Mouse (Mus musculus) activated CD4-positive, CD25-positive, alpha-beta regulatory T cell, adult 4 months (primary cell): ENCODE measurements around the gene Rpf2. TPM values are rescaled to one million over a fixed set of nuclear protein-coding genes. Genes with fewer than 3 reads are reported as not detected.

Source experiments
- ATAC-seq: one replicate; pipeline ENCODE4 v1.8.0; 2017
- polyA plus RNA-seq, 2 experiments: library from polyadenylated mRNA; unstranded; fragments of 100-300 nt; shearing (Covaris generic); gene quantifications; one replicate each; pipeline ENCODE4 v1.2.1; 2017

The Rpf2 gene
- 10 to 100 TPM; 68.6 to 72.3 TPM for polyA plus RNA-seq

DNA sequence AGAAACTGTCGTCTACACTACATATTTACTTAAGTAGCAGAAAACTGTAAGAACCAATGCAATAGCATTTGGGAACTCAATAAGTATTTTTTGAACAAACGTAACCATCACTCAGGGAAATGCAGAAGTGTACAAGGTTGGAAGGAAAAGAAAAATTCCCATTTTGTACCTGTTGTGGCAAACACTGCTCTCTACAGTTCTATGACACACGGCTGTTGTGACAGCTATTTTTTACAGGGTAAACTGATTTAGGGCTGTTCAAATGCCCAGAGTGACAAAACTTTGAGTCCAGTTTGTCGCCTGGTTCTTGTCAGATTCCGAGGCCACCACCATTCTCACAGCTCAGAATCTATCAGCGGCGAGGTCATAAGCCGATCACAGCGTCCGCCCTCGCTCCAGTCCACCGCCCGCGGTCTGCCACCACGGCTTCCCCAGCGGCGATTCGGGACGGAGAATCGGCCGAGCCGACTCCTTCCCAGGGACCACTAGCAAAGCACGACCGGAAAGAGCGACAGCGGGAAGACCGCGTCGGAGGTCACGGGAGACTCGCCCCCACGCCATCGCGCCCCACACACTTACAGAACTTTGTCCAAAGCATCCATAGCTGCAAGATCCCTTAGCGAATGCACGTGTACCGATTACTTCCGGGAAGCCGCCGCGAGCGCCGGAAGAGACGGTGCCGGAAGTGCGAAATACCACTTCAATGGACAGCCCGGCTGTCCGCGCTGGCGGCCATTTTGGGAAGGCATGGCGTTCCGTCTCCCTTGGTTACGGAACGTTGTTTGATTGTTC lies at the start of gene Rpf2:
Gene Rpf2 (minus strand): TSS at position 663 of the 792 bp plus-strand sequence.
- ATAC-seq, result peak; percentile 99

DNA sequence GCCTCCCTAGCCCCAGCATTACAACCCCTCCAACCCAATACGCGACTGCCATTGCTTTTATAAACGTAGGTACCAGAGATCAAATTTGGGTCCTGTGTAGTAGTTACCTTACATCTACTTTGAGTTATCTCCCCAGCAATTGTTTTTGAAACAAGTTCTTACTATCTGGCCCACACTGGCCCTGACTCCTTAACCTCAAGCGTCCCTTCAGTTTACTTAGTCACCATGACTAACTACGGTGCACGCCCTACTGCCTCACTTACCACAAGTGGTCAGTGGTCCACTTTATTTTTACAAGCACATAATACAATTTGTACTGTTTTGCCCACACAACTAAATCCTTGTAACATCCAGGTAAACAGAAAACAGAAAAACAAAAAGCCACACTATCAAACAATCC lies 45.8 kb upstream of the Rpf2 start:
- ATAC-seq, result no peak

DNA sequence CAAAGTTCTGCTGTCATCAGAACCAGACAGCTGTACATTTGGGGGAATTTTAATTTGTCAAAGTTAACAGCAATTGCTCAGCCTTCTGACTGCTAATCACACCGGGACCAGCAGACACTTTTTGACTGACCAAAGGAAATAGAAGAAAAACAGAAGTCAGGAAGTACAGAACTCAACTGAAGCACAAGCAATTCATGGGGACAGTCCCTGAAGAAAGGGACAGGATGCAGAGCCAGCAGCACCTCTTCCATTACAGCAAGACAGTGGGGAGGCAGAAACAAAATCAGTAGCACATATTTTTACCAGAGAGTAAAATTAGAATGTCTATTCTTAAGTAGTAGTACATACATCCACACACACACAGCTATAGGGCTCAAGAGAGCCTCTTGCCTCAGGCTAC lies 39.9 kb upstream of the Rpf2 start:
- peak; percentile 89 for ATAC-seq

DNA sequence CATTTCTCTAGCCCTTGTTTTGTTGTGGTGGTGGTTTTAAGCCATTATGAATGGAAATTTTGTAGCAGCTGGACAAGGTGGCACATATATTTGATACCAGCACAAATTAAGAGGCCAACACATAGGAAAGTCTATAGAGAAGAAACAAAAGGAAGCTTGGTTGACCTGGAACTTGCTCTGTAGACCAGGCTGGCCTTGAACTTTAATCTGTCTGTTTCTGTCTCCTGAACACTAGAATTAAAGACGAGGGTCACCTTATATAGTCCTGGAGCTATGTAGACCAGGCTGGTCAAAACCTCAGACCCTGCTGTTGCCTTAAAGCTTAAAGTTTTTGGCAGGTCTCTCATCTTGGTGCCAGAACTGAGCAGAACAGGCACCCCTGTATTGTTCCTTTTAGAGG lies 38.7 kb upstream of the Rpf2 start:
- no peak for ATAC-seq

DNA sequence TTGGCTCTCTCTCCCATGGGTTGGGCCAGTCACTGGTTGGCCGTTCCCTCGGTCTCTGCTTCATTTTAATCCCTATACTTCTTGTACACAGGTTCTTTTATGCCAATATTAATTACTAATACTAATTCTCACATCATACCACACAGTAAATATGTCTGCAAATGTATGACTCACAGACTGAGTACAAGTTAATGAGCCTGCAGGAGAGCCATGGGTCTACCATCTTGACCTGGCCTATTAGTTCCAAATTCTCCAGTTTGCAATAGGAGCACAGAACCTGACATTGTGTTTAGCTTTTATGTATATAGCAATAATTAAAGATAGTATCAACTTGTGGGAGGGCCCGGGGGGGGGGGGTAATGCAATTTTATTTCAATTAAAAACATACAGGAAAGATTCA lies 38.2 kb upstream of the Rpf2 start:
- ATAC-seq, result no peak

DNA sequence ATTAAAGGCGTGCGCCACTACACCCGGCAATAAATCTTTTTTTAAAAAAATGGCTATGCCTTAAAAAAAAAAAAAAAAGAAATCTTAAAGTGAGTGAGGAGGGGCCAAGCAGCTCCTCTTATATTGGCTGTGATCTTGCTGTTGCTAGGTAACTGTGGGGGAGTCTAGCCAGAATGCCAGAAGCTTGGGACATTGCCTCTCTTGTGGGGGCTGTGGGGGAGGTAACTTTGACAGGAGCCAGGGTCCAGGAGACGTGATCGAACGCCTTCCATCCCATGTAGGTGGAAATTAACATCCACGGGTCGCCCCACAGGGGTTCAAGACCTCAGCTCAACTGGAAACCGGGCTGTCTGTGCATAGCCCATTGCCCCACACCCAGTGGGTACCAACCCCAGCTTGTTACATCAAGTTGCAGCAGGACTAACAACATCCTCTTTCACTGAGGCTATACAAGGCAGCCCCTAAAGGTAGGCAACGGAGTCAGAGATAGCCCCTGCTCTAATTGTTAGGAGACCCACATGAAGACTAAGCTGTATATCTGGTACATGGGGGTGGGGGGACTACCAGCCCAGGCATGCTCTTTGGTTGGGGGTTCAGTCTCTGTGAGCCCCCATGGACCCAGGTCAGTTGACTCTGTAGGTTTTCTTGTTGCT lies 37.5 kb upstream of the Rpf2 start:
- ATAC-seq, result no peak

DNA sequence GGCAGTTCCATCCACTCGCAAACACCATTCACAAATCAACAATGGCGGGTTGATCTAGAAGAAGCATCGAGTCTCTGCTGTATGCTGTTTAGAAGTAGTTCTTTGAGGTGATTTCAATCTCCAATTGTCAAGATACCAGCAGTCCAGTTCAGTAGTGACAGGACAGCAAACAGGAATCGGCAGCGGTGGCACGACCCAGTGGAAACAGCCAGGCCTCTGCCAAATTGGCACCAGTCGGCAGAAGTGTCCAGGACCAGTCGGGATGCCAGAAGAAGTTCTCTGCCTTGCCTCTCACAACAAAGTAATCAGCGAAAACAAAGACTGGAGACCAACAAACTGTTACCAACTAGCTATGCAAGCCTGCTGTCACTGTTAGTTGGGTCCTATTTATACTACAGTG lies 36.8 kb upstream of the Rpf2 start:
- no peak for ATAC-seq

DNA sequence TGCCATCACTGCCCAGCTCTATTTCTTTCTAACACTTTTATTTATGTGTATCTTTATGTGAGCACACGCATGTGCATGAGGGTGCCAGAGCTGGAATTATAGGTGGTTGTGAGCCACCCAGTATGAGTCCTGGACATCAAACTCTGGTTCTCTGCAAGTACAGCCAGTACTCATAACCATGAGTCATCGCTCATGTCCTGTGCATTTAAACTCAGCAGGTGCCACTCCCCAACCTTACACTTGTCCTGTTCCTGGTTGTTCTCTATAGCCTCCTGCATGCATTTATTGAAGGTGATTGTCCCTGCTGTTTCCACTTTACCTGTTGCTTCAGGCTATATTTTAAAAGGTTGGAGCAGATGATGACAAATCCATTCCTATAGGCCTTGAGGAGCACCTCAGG lies 34.7 kb upstream of the Rpf2 start:
- ATAC-seq, result no peak

DNA sequence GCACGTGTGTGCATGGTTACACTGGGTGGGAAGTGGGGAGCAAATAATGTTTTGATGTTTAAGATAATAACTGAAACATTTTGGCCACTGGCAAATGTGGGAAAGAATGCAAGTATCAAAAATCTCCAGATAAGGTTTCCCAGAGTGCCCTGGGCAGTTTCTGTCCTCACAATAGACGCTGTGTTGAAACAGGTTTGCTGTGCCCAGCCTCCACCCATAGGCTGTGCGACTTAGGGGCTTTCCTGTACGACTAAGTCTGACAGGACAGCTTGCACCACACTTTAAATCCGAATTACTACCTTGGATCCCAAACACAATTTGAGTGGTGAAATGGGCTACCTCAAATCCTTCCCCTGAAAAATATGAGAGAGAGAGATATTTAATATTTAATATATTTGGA lies 31.5 kb upstream of the Rpf2 start:
- no peak for ATAC-seq

DNA sequence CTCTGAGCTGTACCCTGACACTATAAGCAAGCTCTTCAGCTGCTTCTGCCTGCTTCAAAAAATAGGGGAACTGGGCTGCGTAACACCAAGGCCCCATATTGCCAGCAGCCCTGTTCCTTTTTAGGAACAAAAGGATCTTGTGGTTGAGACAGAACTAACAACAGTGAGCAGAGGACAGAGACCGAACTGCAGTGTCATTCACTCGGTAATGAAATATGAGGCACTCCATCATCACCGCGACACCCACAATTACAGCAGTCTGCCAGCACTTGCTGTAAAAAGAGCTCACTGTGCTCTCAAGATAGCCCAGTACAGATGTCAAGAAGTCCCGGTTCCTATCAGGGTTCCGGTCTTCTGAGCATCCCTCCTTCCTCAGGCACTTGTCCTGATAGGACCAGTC lies 29.2 kb upstream of the Rpf2 start:
- no peak for ATAC-seq

DNA sequence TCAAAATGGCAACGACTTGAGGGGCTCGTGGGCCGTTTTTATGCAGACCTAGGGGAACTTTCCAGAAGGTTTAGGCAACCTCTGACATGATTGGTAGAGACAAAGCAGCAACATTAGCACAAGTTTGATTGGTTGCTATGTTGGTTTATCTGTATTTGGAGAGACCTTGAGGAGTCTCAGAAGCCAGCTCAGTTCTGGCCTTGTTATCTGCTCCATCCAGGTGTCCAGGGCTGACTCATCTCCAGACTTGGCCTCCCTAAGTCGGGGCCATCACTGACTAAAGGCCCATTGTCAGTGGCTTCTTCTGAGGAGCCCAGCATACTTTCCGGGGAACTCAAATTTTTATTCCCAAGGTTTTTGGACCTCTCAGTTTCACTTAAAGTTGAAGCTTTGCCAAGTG lies 27.1 kb upstream of the Rpf2 start:
- no peak for ATAC-seq

DNA sequence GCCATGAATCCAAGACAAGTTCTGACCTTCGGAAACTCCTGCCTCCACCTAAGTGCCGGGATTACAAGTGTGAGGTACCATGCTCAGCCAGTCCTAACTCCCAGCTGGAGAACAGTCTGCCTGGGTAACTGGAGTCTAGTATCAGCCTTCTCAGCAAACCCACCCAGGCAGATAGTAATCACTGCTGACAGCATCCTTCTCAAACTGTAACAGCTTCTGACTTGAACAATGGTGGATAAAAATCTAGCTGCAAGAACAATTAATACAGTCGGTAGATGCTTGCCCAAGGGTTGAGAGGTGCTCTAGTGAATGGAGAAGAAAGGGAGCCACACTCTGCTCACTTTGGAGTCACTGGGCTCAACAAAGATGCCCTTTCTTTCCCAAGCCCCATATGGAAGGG lies 24.4 kb upstream of the Rpf2 start:
- no peak for ATAC-seq

DNA sequence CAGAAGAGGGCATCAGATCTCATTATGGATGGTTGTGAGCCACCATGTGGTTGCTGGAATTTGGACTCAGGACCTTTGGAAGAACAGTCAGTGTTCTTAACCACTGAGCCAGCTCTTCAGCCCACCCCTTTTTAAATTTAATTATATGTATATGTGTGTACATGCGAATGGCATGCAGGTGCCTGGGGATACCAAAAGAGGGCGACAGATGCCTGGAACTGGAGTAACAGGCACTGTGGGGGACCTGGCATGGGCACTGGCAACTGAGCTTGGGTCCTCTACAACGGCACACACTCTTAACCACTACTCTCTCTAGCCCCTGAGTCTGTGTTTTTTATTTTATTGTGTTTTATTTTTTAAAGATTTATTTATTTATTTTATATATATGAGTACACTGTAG lies 18.1 kb upstream of the Rpf2 start:
- ATAC-seq, result no peak

DNA sequence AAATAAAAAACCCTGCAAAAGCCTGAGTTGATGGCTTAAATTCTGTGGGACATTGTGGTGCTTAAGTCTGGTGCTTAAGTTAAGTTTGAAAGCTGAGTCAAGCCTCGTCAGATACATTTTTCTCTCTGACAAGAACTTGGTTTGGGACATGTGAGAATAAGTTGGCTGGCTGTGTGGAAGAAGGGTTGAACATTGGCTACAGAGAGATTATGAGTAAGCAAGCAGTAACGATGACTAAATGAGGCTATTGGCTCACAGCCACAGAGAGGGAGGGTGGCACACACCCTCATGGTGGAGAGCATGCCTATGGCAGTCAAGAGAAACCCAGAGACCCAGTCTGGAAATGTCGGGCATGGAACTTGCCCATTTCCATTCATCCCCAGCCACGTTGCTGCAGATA lies 16.9 kb upstream of the Rpf2 start:
- ATAC-seq, result no peak

DNA sequence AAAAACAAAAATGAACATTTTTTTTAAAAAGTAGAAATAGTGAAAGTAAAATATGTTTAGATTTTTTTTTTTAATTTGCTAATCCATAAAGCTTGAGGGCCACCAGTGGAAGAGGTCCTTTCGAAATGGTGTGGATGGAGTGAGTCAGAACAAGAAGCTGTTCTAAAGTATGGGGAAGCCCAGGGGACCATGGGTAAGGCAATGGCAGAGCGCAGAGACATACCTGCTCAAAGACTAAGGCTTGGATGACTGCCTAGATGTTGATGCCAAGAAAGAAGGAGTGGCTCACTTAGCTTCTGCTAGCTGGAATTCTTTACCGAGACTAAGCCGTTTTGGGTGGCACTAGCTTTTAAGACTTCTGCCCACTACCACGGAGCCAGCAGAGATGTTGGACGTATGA lies 15.4 kb upstream of the Rpf2 start:
- no peak for ATAC-seq

DNA sequence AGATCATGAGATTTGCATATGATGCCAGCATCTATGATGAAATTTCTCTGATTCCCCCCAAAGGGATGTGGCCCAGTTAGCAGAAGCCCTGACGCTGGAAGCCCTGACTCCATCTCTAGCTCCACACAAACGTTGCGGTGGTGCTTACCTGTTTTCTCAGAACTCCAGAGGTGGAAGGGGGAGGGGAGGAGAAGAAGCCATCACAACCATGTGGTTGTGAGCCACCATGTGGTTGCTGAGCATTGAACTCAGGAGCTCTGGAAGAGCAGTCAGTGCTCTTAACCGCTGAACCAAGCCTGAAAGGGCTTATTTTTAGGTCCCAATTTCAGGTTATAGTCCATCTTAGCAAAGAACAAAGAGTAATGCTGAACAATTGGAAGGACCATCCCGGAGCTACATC lies 13.5 kb upstream of the Rpf2 start:
- ATAC-seq, result no peak

DNA sequence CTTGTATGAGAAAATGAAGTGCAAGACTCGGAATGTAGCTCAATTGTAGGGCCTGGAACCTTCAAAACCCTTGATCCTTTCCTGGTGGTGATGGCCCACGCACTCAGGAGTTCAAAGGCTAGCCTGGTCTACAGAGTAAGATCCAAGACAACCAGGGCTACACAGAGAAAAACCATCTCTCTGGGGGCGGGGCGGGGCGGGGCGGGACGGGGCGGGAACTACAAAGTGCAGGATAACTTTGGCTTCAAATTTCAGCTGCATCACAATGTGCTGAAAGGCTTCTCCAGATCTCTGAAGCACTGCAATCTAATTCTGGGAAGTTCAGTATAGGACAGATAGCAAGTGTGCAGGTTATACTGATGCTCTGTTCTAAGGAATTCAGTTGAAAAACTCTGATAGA lies 12.7 kb upstream of the Rpf2 start:
- no peak for ATAC-seq

DNA sequence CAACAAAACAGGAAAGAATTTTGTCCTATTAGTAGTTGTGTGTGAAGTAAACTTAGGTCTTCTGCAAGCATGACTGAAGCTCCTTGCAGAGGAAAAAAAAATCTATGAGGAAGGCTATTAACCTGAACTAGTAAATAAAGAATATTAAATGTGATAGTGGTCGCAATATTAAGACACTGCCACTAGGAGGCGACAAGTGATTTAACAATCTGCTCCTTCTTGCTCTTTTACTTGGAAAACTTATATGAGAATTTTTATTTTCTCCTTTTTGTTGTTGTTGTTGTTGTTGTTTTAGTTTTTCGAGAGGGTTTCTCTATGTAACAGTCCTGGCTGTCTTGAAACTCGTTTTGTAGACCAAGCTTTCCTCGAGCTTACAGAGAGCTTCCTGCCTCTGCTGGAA lies 12.1 kb upstream of the Rpf2 start:
- ATAC-seq, result no peak

DNA sequence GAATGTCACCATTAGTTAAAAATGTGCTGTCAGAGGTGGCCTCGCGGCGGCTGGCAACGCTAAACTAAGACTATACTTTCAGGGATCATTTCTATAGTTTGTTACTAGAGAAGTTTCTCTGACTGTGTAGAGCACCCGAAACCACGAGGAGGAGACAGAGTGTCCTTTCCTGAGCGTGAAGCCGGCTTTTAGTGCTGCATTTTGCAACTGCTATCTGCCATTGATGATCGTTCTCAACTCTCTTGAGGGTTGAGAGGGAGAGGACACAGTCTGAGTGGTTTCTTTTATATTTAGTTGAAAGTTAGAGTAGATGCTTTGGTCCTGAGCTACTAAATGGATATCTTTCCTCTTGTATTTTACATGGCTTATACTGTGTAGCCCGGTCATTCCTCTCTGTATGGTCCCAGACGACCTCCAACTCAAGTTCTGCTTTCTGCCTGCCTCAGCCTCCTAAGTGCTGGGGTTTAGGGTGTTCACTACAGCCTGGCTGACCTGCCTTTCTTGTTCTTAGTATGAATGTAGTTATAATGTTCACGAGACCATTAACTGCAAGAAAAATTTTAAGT lies 11.6 kb upstream of the Rpf2 start:
- peak; percentile 67 for ATAC-seq

DNA sequence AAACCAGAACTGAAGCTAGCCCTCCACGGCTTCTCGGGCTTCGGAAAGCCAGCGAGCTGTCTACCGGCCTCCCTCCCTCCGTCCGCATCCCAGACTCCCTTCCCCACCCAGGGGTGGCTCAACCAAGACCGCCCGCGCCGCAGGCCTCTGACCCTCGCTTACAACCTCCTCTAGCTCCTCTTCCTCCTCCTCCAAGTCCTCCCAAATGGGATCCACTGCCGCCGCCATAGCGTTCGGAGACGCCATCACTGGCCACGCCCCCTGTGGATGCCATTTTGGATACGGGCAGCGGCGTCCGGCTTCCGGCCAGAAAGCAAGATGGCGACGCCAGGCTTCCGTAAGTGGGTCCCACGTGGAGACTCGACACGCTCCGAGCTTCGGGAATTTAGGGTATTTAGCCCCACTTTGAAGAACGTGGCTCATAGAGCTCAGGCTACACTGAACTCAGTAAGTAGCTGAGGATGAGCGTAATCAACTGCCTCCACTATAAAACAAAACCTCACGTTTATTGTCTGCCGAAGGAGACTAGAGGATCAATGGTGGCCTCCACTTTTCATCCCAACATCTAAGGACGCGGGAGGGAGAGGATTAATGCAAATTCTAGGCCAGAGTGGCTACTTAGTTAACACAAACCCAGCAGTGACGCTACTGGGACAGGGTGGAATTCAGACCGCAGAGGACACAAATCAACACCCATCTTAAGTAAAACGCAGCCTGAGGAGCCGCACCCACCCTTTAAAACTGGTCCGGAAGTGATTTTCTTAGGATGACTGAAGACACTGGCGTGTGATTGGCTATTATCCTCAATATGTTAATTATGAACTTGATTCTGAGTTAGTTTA lies 10.8 kb upstream of the Rpf2 start, which contains the start of gene Gtf3c6:
Gene Gtf3c6 (minus strand): TSS at position 695 of the 842 bp plus-strand sequence.
- peak; percentile 79 for ATAC-seq

DNA sequence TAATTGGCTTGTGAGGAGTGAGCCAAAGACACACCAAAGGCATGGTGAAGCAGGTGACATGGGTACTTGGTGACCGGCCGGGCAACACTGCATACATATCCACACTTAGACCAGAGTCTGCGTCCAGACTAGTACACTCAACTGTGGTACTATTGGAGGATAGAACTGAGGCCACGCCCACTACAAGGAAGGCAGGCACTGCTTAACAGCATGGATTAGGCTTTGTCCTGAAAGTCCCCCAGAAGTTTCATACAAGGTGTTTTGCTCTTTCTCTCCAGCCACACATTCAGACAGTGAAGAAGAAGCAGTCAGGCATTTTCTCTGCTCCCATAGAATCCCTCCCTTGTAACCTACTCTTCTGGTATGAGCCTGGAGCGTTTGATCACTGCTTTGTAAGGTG lies 9.9 kb upstream of the Rpf2 start:
- no peak for ATAC-seq

DNA sequence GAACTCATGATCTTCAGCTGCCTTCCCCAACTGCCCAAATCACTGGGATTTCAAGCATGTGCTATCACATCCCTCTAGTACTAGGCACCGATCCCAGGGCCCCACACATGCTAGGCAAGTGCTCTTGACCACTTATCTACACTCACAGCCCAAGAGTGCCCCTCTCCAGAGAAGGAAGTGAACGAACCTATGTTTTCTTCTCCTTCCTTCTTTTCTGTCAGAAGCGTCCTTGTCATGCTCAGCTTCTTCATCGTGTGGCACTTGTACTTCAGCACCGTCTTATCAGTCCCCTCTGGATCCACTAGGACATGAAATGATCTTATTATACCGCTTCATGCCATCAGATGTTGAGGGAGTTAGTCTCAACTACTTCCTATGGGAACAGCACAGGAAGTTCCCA lies 4.1 kb upstream of the Rpf2 start:
- ATAC-seq, result no peak

DNA sequence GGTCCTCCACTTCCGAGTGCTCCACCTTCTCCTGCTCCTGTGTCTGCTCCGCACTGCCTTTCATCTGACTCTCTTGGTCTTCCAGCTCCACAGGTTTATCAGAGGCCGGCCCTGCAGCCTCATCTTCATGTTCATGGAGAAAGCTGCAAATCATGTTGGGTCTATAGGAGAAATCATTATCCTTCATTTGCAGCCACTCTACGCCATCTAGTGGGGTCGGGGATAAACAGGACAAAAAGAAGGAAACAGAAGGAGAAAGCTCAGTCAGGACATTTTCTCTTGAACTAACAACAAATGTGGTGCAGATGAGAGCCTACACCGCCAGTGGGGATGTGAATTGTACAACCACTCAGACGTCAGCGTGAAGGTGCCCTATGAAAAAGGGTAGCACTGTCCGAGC lies 2.8 kb upstream of the Rpf2 start:
- no peak for ATAC-seq
